ENCODE assay signal across 9 mouse cellular contexts in genomic region chr17:4785281-4785839, GRCm38 (mm10).
DNase-seq lines count a peak whose midpoint lies in the region; TF ChIP-seq lines count a peak whose summit lies in the region.
"Had no signal": no experiment of that assay in that cellular context is flagged by ENCODE, and none has a peak within 500 bp of the region (broad histone marks: within the 10 kb centered on the region; RNA-seq: fewer than 3 reads in every experiment).

No protein-coding gene starts in this region.

- H3K4me3 ChIP-seq in lung, adult 2 months (replicated peaks; ENCODE audit: extremely low read depth, low read depth, low read length) = no peak overlapping the region
- H3K4me3 ChIP-seq: limb, embryonic 13.5 days had no signal

- WGBS in lung, adult 2 months = 54% methylated on average over 6 of the region's 6 CpGs

- no peak for TF ChIP-seq CTCF in lung, adult 2 months (IDR thresholded peaks at IDR 0.05; ENCODE audit: insufficient read depth, low read length)

- DNase-seq in right cerebral cortex, postnatal 25 days = peak; percentile 14
- no peak for DNase-seq in right cerebral cortex, postnatal 14 days
- peak; percentile 78 to 85 for DNase-seq in gastrocnemius, adult 8-10 months (ENCODE audit: low spot score in 2 of 2)
- DNase-seq in lung, adult 2 months = peak; percentile 36
- DNase-seq in ovary, postnatal 36 days (ENCODE audit: low spot score) = no peak
- no peak for DNase-seq in right cerebral cortex, postnatal 10 days (ENCODE audit: low spot score in 2 of 2)
- no peak for DNase-seq in frontal cortex, postnatal 14 days (ENCODE audit: low spot score in 2 of 2)
- no peak for DNase-seq in cerebellum, postnatal 4 days (ENCODE audit: low spot score in 2 of 2)

- H3K4me1 ChIP-seq in lung, adult 2 months (ENCODE audit: control insufficient read depth, insufficient read depth, low read length) = peaks cover 3% of the 10 kb centered on the region
- H3K4me1 ChIP-seq: limb, embryonic 13.5 days had no signal

- no peak for TF ChIP-seq POLR2A in lung, adult 2 months (IDR thresholded peaks at IDR 0.05; ENCODE audit: borderline replicate concordance, extremely low read depth, low read depth, low read length)

Comparison
In these comparisons a context has a peak if more than half of its experiments do, and no peak if none do; other contexts are left out.
1. DNase-seq: peak in right cerebral cortex, postnatal 25 days (single experiment), gastrocnemius, adult 8-10 months (2 of 2) and lung, adult 2 months (single experiment); none in right cerebral cortex, postnatal 14 days (single experiment), ovary, postnatal 36 days (single experiment), right cerebral cortex, postnatal 10 days (0 of 2), frontal cortex, postnatal 14 days (0 of 2) and cerebellum, postnatal 4 days (0 of 2).